Mouse (Mus musculus): Measurements from ENCODE around the gene Etnk1. TPM values are rescaled to one million over a fixed set of nuclear protein-coding genes. Genes with fewer than 3 reads are reported as not detected.

Gene Etnk1
- polyA plus RNA-seq, 1 experiment = 0.36 TPM

- TF ChIP-seq GATA1 (IDR thresholded peaks at IDR 0.05; ENCODE audit: low read length) (no peak), TAL1 (IDR thresholded peaks at IDR 0.05; ENCODE audit: low read length) (no peak)
- H3K4me1 ChIP-seq (ENCODE audit: control insufficient read depth) = no peaks in the 10 kb centered on the region
- H3K4me3 ChIP-seq (replicated peaks) = no peak overlapping the region
- no peaks in the 10 kb centered on the region for H3K27me3 ChIP-seq (ENCODE audit: control insufficient read depth)
- H3K36me3 ChIP-seq (ENCODE audit: control insufficient read depth) = no peaks in the 10 kb centered on the region
- H3K9me3 ChIP-seq (ENCODE audit: control insufficient read depth, low read length) = no peaks in the 10 kb centered on the region
Measured at GRCm38 (mm10) chr6:143239362-143240074, 72.5 kb downstream of the Etnk1 start.

GRCm38 (mm10) chr6:143243191-143243590 lies 76.2 kb downstream of the Etnk1 start:
- no peak overlapping the region for H3K4me3 ChIP-seq (replicated peaks)
- H3K27me3 ChIP-seq (ENCODE audit: control insufficient read depth) = no peaks in the 10 kb centered on the region
- no peaks in the 10 kb centered on the region for H3K9me3 ChIP-seq (ENCODE audit: control insufficient read depth, low read length)
- TF ChIP-seq TAL1 (IDR thresholded peaks at IDR 0.05; ENCODE audit: low read length) (no peak), GATA1 (IDR thresholded peaks at IDR 0.05; ENCODE audit: low read length) (no peak)
- no peaks in the 10 kb centered on the region for H3K36me3 ChIP-seq (ENCODE audit: control insufficient read depth)
- no peaks in the 10 kb centered on the region for H3K4me1 ChIP-seq (ENCODE audit: control insufficient read depth)

GRCm38 (mm10) chr6:143257921-143258320 lies 90.9 kb downstream of the Etnk1 start:
- Histone ChIP-seq H3K36me3 (ENCODE audit: control insufficient read depth) (no peaks in the 10 kb centered on the region), H3K4me3 (replicated peaks) (no peak overlapping the region), H3K4me1 (ENCODE audit: control insufficient read depth) (no peaks in the 10 kb centered on the region), H3K9me3 (ENCODE audit: control insufficient read depth, low read length) (no peaks in the 10 kb centered on the region), H3K27me3 (ENCODE audit: control insufficient read depth) (no peaks in the 10 kb centered on the region)
- TF ChIP-seq GATA1 (IDR thresholded peaks at IDR 0.05; ENCODE audit: low read length) = no peak
- no peak for TF ChIP-seq TAL1 (IDR thresholded peaks at IDR 0.05; ENCODE audit: low read length)

GRCm38 (mm10) chr6:143259169-143259629 lies 92.2 kb downstream of the Etnk1 start:
- TF ChIP-seq GATA1 (IDR thresholded peaks at IDR 0.05; ENCODE audit: low read length) (no peak), TAL1 (IDR thresholded peaks at IDR 0.05; ENCODE audit: low read length) (no peak)
- no peaks in the 10 kb centered on the region for H3K36me3 ChIP-seq (ENCODE audit: control insufficient read depth)
- no peak overlapping the region for H3K4me3 ChIP-seq (replicated peaks)
- no peaks in the 10 kb centered on the region for H3K27me3 ChIP-seq (ENCODE audit: control insufficient read depth)
- H3K4me1 ChIP-seq (ENCODE audit: control insufficient read depth) = no peaks in the 10 kb centered on the region
- no peaks in the 10 kb centered on the region for H3K9me3 ChIP-seq (ENCODE audit: control insufficient read depth, low read length)

- TF ChIP-seq TAL1 (IDR thresholded peaks at IDR 0.05; ENCODE audit: low read length) (no peak), GATA1 (IDR thresholded peaks at IDR 0.05; ENCODE audit: low read length) (no peak)
- Histone ChIP-seq H3K9me3 (ENCODE audit: control insufficient read depth, low read length) (no peaks in the 10 kb centered on the region), H3K4me3 (replicated peaks) (no peak overlapping the region), H3K27me3 (ENCODE audit: control insufficient read depth) (no peaks in the 10 kb centered on the region), H3K4me1 (ENCODE audit: control insufficient read depth) (no peaks in the 10 kb centered on the region), H3K36me3 (ENCODE audit: control insufficient read depth) (no peaks in the 10 kb centered on the region)
Measured at GRCm38 (mm10) chr6:143259870-143260559, 93.0 kb downstream of the Etnk1 start.

- Histone ChIP-seq H3K4me1 (ENCODE audit: control insufficient read depth) (no peaks in the 10 kb centered on the region), H3K9me3 (ENCODE audit: control insufficient read depth, low read length) (no peaks in the 10 kb centered on the region), H3K27me3 (ENCODE audit: control insufficient read depth) (no peaks in the 10 kb centered on the region), H3K4me3 (replicated peaks) (no peak overlapping the region), H3K36me3 (ENCODE audit: control insufficient read depth) (no peaks in the 10 kb centered on the region)
- TF ChIP-seq TAL1 (IDR thresholded peaks at IDR 0.05; ENCODE audit: low read length) (no peak), GATA1 (IDR thresholded peaks at IDR 0.05; ENCODE audit: low read length) (no peak)
Measured at GRCm38 (mm10) chr6:143260560-143261288, 93.7 kb downstream of the Etnk1 start.

- no peaks in the 10 kb centered on the region for H3K27me3 ChIP-seq (ENCODE audit: control insufficient read depth)
- H3K36me3 ChIP-seq (ENCODE audit: control insufficient read depth) = no peaks in the 10 kb centered on the region
- no peaks in the 10 kb centered on the region for H3K4me1 ChIP-seq (ENCODE audit: control insufficient read depth)
- no peak overlapping the region for H3K4me3 ChIP-seq (replicated peaks)
- TF ChIP-seq TAL1 (IDR thresholded peaks at IDR 0.05; ENCODE audit: low read length) (no peak), GATA1 (IDR thresholded peaks at IDR 0.05; ENCODE audit: low read length) (no peak)
- no peaks in the 10 kb centered on the region for H3K9me3 ChIP-seq (ENCODE audit: control insufficient read depth, low read length)
Measured at GRCm38 (mm10) chr6:143261289-143261665, 94.3 kb downstream of the Etnk1 start.

- peaks cover 2% of the 10 kb centered on the region; the same call in 1 of the 2 replicates for H3K9me3 ChIP-seq (ENCODE audit: control insufficient read depth, low read length)
- H3K4me3 ChIP-seq (replicated peaks) = no peak overlapping the region
- H3K36me3 ChIP-seq (ENCODE audit: control insufficient read depth) = no peaks in the 10 kb centered on the region
- no peaks in the 10 kb centered on the region for H3K4me1 ChIP-seq (ENCODE audit: control insufficient read depth)
- no peaks in the 10 kb centered on the region for H3K27me3 ChIP-seq (ENCODE audit: control insufficient read depth)
- no peak for TF ChIP-seq GATA1 (IDR thresholded peaks at IDR 0.05; ENCODE audit: low read length)
- TF ChIP-seq TAL1 (IDR thresholded peaks at IDR 0.05; ENCODE audit: low read length) = no peak
Measured at GRCm38 (mm10) chr6:143265482-143265881, 98.5 kb downstream of the Etnk1 start.

- no peak overlapping the region for H3K4me3 ChIP-seq (replicated peaks)
- H3K27me3 ChIP-seq (ENCODE audit: control insufficient read depth) = no peaks in the 10 kb centered on the region
- no peaks in the 10 kb centered on the region for H3K4me1 ChIP-seq (ENCODE audit: control insufficient read depth)
- no peaks in the 10 kb centered on the region for H3K9me3 ChIP-seq (ENCODE audit: control insufficient read depth, low read length)
- H3K36me3 ChIP-seq (ENCODE audit: control insufficient read depth) = no peaks in the 10 kb centered on the region
- TF ChIP-seq TAL1 (IDR thresholded peaks at IDR 0.05; ENCODE audit: low read length) (no peak), GATA1 (IDR thresholded peaks at IDR 0.05; ENCODE audit: low read length) (no peak)
Measured at GRCm38 (mm10) chr6:143279222-143279621, 112.2 kb downstream of the Etnk1 start.

Other genes with a start within 250 kb of the Etnk1 start
- gene St8sia1, start 202.8 kb upstream of the Etnk1 start, polyA plus RNA-seq (2012) = not detected in 2 replicates
- gene C2cd5, start 67.1 kb upstream of the Etnk1 start, polyA plus RNA-seq (2012) = 3.7 and 4.5 TPM in 2 replicates

Measured in erythroblast, embryonic 14.5 days (primary cell).